Mouse (Mus musculus) gastrocnemius, adult 18-20 months (tissue): ENCODE measurements around the gene Arhgap31. TPM values are rescaled to one million over a fixed set of nuclear protein-coding genes. Genes with fewer than 3 reads are reported as not detected.

Source experiments
- DNase-seq: peaks from one replicate; pipeline ENCODE4 v3.0.0; 2021; ENCODE audit warnings: low spot score
- total RNA-seq, 2 experiments: library from RNA; stranded (reverse); gene quantifications; 2 replicates each; pipeline ENCODE4 v1.2.3; 2021

Arhgap31 gene
- total RNA-seq, 2 experiments from 2014 or later = 12.9 to 15.9 TPM

- DNase-seq = no peak
Observed at GRCm38 (mm10) chr16:38652653-38653052, 60.4 kb downstream of the Arhgap31 start.

GRCm38 (mm10) chr16:38651721-38652231 is 61.3 kb downstream of the Arhgap31 start:
- DNase-seq = no peak

- no peak for DNase-seq
Observed at GRCm38 (mm10) chr16:38651306-38651705, 61.8 kb downstream of the Arhgap31 start.

GRCm38 (mm10) chr16:38649431-38649827 is 63.6 kb downstream of the Arhgap31 start:
- no peak for DNase-seq

- DNase-seq = no peak
Observed at GRCm38 (mm10) chr16:38648783-38649430, 64.2 kb downstream of the Arhgap31 start.

GRCm38 (mm10) chr16:38648155-38648554 is 64.9 kb downstream of the Arhgap31 start:
- DNase-seq = no peak

GRCm38 (mm10) chr16:38644455-38644854 is 68.6 kb downstream of the Arhgap31 start:
- DNase-seq = no peak

GRCm38 (mm10) chr16:38637085-38637484 is 76.0 kb downstream of the Arhgap31 start:
- no peak for DNase-seq

- DNase-seq = no peak
Observed at GRCm38 (mm10) chr16:38636682-38637081, 76.4 kb downstream of the Arhgap31 start.

- no peak for DNase-seq
Observed at GRCm38 (mm10) chr16:38635833-38636390, 77.2 kb downstream of the Arhgap31 start.

GRCm38 (mm10) chr16:38632147-38632546 is 80.9 kb downstream of the Arhgap31 start:
- peak; percentile 80 for DNase-seq

GRCm38 (mm10) chr16:38625811-38626369 is 87.2 kb downstream of the Arhgap31 start:
- DNase-seq = no peak

- DNase-seq = no peak
Observed at GRCm38 (mm10) chr16:38625411-38625810, 87.7 kb downstream of the Arhgap31 start.

GRCm38 (mm10) chr16:38624303-38624702 is 88.8 kb downstream of the Arhgap31 start:
- DNase-seq = no peak

GRCm38 (mm10) chr16:38622283-38622682 is 90.8 kb downstream of the Arhgap31 start:
- peak; percentile 15 for DNase-seq

GRCm38 (mm10) chr16:38620696-38621450 is 92.2 kb downstream of the Arhgap31 start:
- no peak for DNase-seq

GRCm38 (mm10) chr16:38619054-38619453 is 94.0 kb downstream of the Arhgap31 start:
- DNase-seq = peak; percentile 80

- no peak for DNase-seq
Observed at GRCm38 (mm10) chr16:38617977-38618376, 95.1 kb downstream of the Arhgap31 start.

- no peak for DNase-seq
Observed at GRCm38 (mm10) chr16:38613646-38614045, 99.4 kb downstream of the Arhgap31 start.

GRCm38 (mm10) chr16:38612646-38613045 is 100.4 kb downstream of the Arhgap31 start:
- DNase-seq = peak; percentile 14

GRCm38 (mm10) chr16:38609092-38609491 is 104.0 kb downstream of the Arhgap31 start:
- no peak for DNase-seq

GRCm38 (mm10) chr16:38608687-38609086 is 104.4 kb downstream of the Arhgap31 start:
- DNase-seq = no peak
